Mouse (Mus musculus) testis, adult 2 months (tissue): ENCODE results near the gene Dock1.

Source experiments
- CTCF ChIP-seq: fragments of 200-500 bp; IDR thresholded peaks from 2 replicates; pipeline ENCODE4 v1.5.1; 2012; ENCODE audit warnings: low read depth, mild to moderate bottlenecking, inconsistent platforms, low read length, moderate library complexity; ENCODE audit not compliant: control insufficient read depth, insufficient read depth, insufficient replicate concordance
- POLR2A ChIP-seq: fragments of 200-500 bp; IDR thresholded peaks from 2 replicates; pipeline ENCODE4 v1.6.1; 2012; ENCODE audit warnings: low read depth, mild to moderate bottlenecking, inconsistent platforms, low read length, moderate library complexity; ENCODE audit not compliant: control insufficient read depth

DNA sequence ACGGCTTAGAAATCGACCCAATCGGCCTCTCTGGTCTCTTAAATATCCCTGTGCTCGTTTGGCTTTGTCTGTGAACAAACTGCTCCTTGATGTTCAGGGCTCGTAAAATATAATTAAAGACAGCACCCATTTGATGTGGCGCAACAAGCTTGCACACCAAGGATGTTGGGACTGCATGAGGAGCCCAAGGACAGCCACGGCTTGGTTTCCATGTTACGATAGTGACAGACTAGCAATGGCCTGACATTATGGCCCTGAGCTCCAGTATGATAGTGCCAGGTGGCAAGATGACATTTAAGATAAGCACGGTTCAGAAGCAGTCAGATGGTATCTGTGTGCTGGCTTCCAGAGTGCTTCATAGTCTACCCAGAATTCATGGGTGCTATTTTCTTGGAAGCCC, 332.4 kb downstream of the Dock1 start:
- TF ChIP-seq POLR2A (no peak), CTCF (no peak)
